In the genomic region with DNA sequence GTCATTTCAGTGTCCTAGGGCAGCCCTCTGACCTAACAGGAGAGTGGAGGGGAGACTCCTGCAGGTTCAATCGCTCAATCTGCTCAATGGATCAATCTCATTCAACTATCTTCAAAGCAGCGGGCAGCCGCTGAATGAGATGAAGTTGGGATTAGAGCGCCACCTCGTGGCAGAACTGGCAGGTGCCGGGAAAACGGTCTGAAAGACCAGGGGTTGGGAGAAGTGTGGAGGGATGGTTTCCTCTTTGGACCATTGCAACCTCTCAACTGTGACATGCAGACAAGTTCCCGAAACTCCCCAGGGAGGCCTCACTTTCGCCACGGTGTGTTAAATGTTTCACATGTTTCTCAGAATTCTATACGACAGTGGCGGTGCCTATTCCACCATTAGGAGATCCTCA, we compare ENCODE assay signal across 8 mouse cellular contexts. TPM values are rescaled to one million over a fixed set of nuclear protein-coding genes. Genes with fewer than 3 reads are reported as not detected.
DNase-seq lines count a peak whose midpoint lies in the region; ATAC-seq lines count a peak whose summit lies in the region.
"Had no signal": no experiment of that assay in that cellular context is flagged by ENCODE, and none has a peak within 500 bp of the region (broad histone marks: within the 10 kb centered on the region; RNA-seq: fewer than 3 reads in every experiment).

No protein-coding gene starts in this region.

- 0 out of 2 replicates have a peak overlapping the region, but pooled peaks have one; percentile 74 for H3K27ac ChIP-seq in intestine, embryonic 15.5 days
- H3K27ac ChIP-seq in limb, embryonic 11.5 days (replicated peaks; ENCODE audit: low read depth, low read length): no peak overlapping the region
- H3K27ac ChIP-seq in midbrain, embryonic 13.5 days: no peak overlapping the region

- peak overlapping the region; percentile 24; the same call in 1 of the 2 replicates for H3K4me2 ChIP-seq in intestine, embryonic 15.5 days (replicated peaks)
- H3K4me2 ChIP-seq in limb, embryonic 11.5 days (ENCODE audit: low read depth, severe bottlenecking): no peak overlapping the region
- peak overlapping the region; percentile 23; the same call in 1 of the 2 replicates for H3K4me2 ChIP-seq in midbrain, embryonic 13.5 days (replicated peaks)

- H3K4me3 ChIP-seq in intestine, embryonic 15.5 days (replicated peaks): no peak overlapping the region
- no peak overlapping the region for H3K4me3 ChIP-seq in limb, embryonic 11.5 days (ENCODE audit: low read depth, low read length)
- no peak overlapping the region; the same call in 1 of the 2 replicates for H3K4me3 ChIP-seq in midbrain, embryonic 13.5 days (replicated peaks)
- H3K4me3 ChIP-seq: myocyte had no signal

- no peaks in the 10 kb centered on the region for H3K9me3 ChIP-seq in intestine, embryonic 15.5 days
- H3K9me3 ChIP-seq in limb, embryonic 11.5 days (ENCODE audit: control insufficient read depth, low read length): no peaks in the 10 kb centered on the region
- H3K9me3 ChIP-seq in midbrain, embryonic 13.5 days: no peaks in the 10 kb centered on the region

- DNase-seq in ZHBTc4 (ENCODE audit: low read depth, low spot score): peak; percentile 91
- DNase-seq in cerebellum, adult 9-11 months: peak; percentile 75
- peak; percentile 80 for DNase-seq in gastrocnemius, postnatal 14 days
- peak; percentile 94 for DNase-seq in limb, embryonic 11.5 days (ENCODE audit: low spot score)
- DNase-seq in spleen, postnatal 10 days (ENCODE audit: low spot score in 2 of 2): peak; percentile 89 to 92

- peaks cover 31% of the 10 kb centered on the region for H3K4me1 ChIP-seq in intestine, embryonic 15.5 days (replicated peaks)
- 0 out of 2 replicates have a peak, but pooled peaks cover 3% of the 10 kb centered on the region for H3K4me1 ChIP-seq in limb, embryonic 11.5 days (ENCODE audit: control insufficient read depth, insufficient read depth, low read length)
- peaks cover 28% of the 10 kb centered on the region for H3K4me1 ChIP-seq in midbrain, embryonic 13.5 days (replicated peaks)

- WGBS in intestine, embryonic 15.5 days: 14% methylated on average over 12 of the region's 12 CpGs
- WGBS in limb, embryonic 11.5 days: 14% methylated on average over 12 of the region's 12 CpGs
- WGBS in midbrain, embryonic 13.5 days: 12% methylated on average over 12 of the region's 12 CpGs

- ATAC-seq in intestine, embryonic 15.5 days: no peak
- ATAC-seq in limb, embryonic 11.5 days (ENCODE audit: insufficient number of reproducible peaks, low FRiP score, low TSS enrichment, low read depth): no peak
- no peak for ATAC-seq in midbrain, embryonic 13.5 days

- intact Hi-C loops in gastrocnemius, postnatal 14 days (cut with DNase I; ENCODE audit: low total_unique reads): loop anchor here (2.0 kb wide), 1 partner anchor 53 kb away; no protein-coding TSS in a partner anchor

- H3K27me3 ChIP-seq in intestine, embryonic 15.5 days (replicated peaks): no peaks in the 10 kb centered on the region
- no peaks in the 10 kb centered on the region for H3K27me3 ChIP-seq in limb, embryonic 11.5 days (ENCODE audit: control insufficient read depth, insufficient read depth, low read length)
- H3K27me3 ChIP-seq in midbrain, embryonic 13.5 days: no peaks in the 10 kb centered on the region

- H3K36me3 ChIP-seq in intestine, embryonic 15.5 days: peaks cover 19% of the 10 kb centered on the region
- peaks cover 10% of the 10 kb centered on the region; the same call in 1 of the 2 replicates for H3K36me3 ChIP-seq in limb, embryonic 11.5 days (ENCODE audit: control insufficient read depth, insufficient read depth, low read length)
- H3K36me3 ChIP-seq in midbrain, embryonic 13.5 days: peaks cover 45% of the 10 kb centered on the region

- no peak overlapping the region for H3K9ac ChIP-seq in intestine, embryonic 15.5 days
- H3K9ac ChIP-seq in limb, embryonic 11.5 days (ENCODE audit: low read length): no peak overlapping the region
- H3K9ac ChIP-seq in midbrain, embryonic 13.5 days (replicated peaks): peak overlapping the region; percentile 32; the same call in 1 of the 2 replicates

RNA-seq across cellular contexts. Expression of a gene that starts 1.4 kb away (rescaled TPM):
- total RNA-seq in gastrocnemius, postnatal 14 days (2021): 1 to 10 TPM; 2.3 to 2.7 TPM
- polyA plus RNA-seq in intestine, embryonic 15.5 days (2015; fragmentation: Nextera tagmentation; extraction: Ambion mirVana): 4.1 and 4.3 TPM in 2 replicates
- polyA plus RNA-seq in limb, embryonic 11.5 days (2014; fragmentation: Nextera tagmentation; extraction: Ambion mirVana): 3.9 and 5.9 TPM in 2 replicates
- polyA plus RNA-seq in midbrain, embryonic 13.5 days (2015; fragmentation: Nextera tagmentation; extraction: Ambion mirVana): 41.6 and 43.0 TPM in 2 replicates

RNA-seq across cellular contexts. Expression of a gene that starts 3.5 kb away (rescaled TPM):
- 1 to 10 TPM; 7.6 to 7.9 TPM for total RNA-seq in gastrocnemius, postnatal 14 days (2021)
- polyA plus RNA-seq in intestine, embryonic 15.5 days (2015; fragmentation: Nextera tagmentation; extraction: Ambion mirVana): 9.9 and 11.0 TPM in 2 replicates
- polyA plus RNA-seq in limb, embryonic 11.5 days (2014; fragmentation: Nextera tagmentation; extraction: Ambion mirVana): 4.0 and 4.6 TPM in 2 replicates
- polyA plus RNA-seq in midbrain, embryonic 13.5 days (2015; fragmentation: Nextera tagmentation; extraction: Ambion mirVana): 8.3 and 11.0 TPM in 2 replicates

RNA-seq across cellular contexts. Expression of a gene that starts 9.5 kb away (rescaled TPM):
- 100 to 1,000 TPM in 1 of 2 experiments, 10 to 100 TPM in 1; 85.3 to 103 TPM for total RNA-seq in gastrocnemius, postnatal 14 days (2021)
- 382 and 388 TPM in 2 replicates for polyA plus RNA-seq in intestine, embryonic 15.5 days (2015; fragmentation: Nextera tagmentation; extraction: Ambion mirVana)
- polyA plus RNA-seq in limb, embryonic 11.5 days (2014; fragmentation: Nextera tagmentation; extraction: Ambion mirVana): 739 and 748 TPM in 2 replicates
- 460 and 465 TPM in 2 replicates for polyA plus RNA-seq in midbrain, embryonic 13.5 days (2015; fragmentation: Nextera tagmentation; extraction: Ambion mirVana)

RNA-seq across cellular contexts. Expression of a gene that starts 11.4 kb away (rescaled TPM):
- total RNA-seq in gastrocnemius, postnatal 14 days (2021): not detected
- 0.59 and 0.81 TPM in 2 replicates for polyA plus RNA-seq in intestine, embryonic 15.5 days (2015; fragmentation: Nextera tagmentation; extraction: Ambion mirVana)
- not detected in 2 replicates for polyA plus RNA-seq in limb, embryonic 11.5 days (2014; fragmentation: Nextera tagmentation; extraction: Ambion mirVana)
- 0.57 and 0.79 TPM in 2 replicates for polyA plus RNA-seq in midbrain, embryonic 13.5 days (2015; fragmentation: Nextera tagmentation; extraction: Ambion mirVana)

RNA-seq across cellular contexts. Expression of a gene that starts 26.9 kb away (rescaled TPM):
- under 1 TPM; 0.42 to 0.78 TPM for total RNA-seq in gastrocnemius, postnatal 14 days (2021)
- polyA plus RNA-seq in intestine, embryonic 15.5 days (2015; fragmentation: Nextera tagmentation; extraction: Ambion mirVana): 1.1 TPM in 2 replicates
- polyA plus RNA-seq in limb, embryonic 11.5 days (2014; fragmentation: Nextera tagmentation; extraction: Ambion mirVana): 0.11 and 0.27 TPM in 2 replicates
- 0.11 and 0.23 TPM in 2 replicates for polyA plus RNA-seq in midbrain, embryonic 13.5 days (2015; fragmentation: Nextera tagmentation; extraction: Ambion mirVana)
